Mouse (Mus musculus): ENCODE results near the gene Cbx4.

The Cbx4 gene

GRCm38 (mm10) chr11:119086144-119086971 is at the start of gene Cbx4:
Gene Cbx4 (minus strand): TSS chr11:119086221.
- peak; percentile 82 for DNase-seq (ENCODE audit: low spot score)

- DNase-seq (ENCODE audit: low spot score), result no peak
These were observed 48.6 kb upstream of the Cbx4 start for GRCm38 (mm10) chr11:119134586-119134985.

- peak; percentile 35 for DNase-seq (ENCODE audit: low spot score)
These were observed 47.6 kb upstream of the Cbx4 start for GRCm38 (mm10) chr11:119133437-119134221.

- DNase-seq (ENCODE audit: low spot score), result no peak
These were observed 46.4 kb upstream of the Cbx4 start for GRCm38 (mm10) chr11:119132198-119133035.

- no peak for DNase-seq (ENCODE audit: low spot score)
These were observed 44.2 kb upstream of the Cbx4 start for GRCm38 (mm10) chr11:119130081-119130765.

GRCm38 (mm10) chr11:119129281-119130058 is 43.4 kb upstream of the Cbx4 start:
- DNase-seq (ENCODE audit: low spot score), result no peak

GRCm38 (mm10) chr11:119128668-119129280 is 42.8 kb upstream of the Cbx4 start:
- DNase-seq (ENCODE audit: low spot score), result no peak

GRCm38 (mm10) chr11:119127686-119128473 is 41.9 kb upstream of the Cbx4 start:
- DNase-seq (ENCODE audit: low spot score), result no peak

- DNase-seq (ENCODE audit: low spot score), result no peak
These were observed 41.1 kb upstream of the Cbx4 start for GRCm38 (mm10) chr11:119127147-119127546.

GRCm38 (mm10) chr11:119125929-119126861 is 40.2 kb upstream of the Cbx4 start:
- peak; percentile 42 for DNase-seq (ENCODE audit: low spot score)

GRCm38 (mm10) chr11:119124536-119124935 is 38.5 kb upstream of the Cbx4 start:
- no peak for DNase-seq (ENCODE audit: low spot score)

GRCm38 (mm10) chr11:119123522-119124319 is 37.7 kb upstream of the Cbx4 start:
- no peak for DNase-seq (ENCODE audit: low spot score)

- DNase-seq (ENCODE audit: low spot score), result no peak
These were observed 36.4 kb upstream of the Cbx4 start for GRCm38 (mm10) chr11:119122396-119122795.

GRCm38 (mm10) chr11:119118905-119119304 is 32.9 kb upstream of the Cbx4 start:
- no peak for DNase-seq (ENCODE audit: low spot score)

- DNase-seq (ENCODE audit: low spot score), result no peak
These were observed 31.9 kb upstream of the Cbx4 start for GRCm38 (mm10) chr11:119117945-119118344.

GRCm38 (mm10) chr11:119116992-119117391 is 31.0 kb upstream of the Cbx4 start:
- DNase-seq (ENCODE audit: low spot score), result no peak

- DNase-seq (ENCODE audit: low spot score), result no peak
These were observed 26.7 kb upstream of the Cbx4 start for GRCm38 (mm10) chr11:119112721-119113120.

GRCm38 (mm10) chr11:119111345-119111744 is 25.3 kb upstream of the Cbx4 start:
- DNase-seq (ENCODE audit: low spot score), result no peak
